Mouse (Mus musculus) olfactory bulb, adult 2 months (tissue): ENCODE results near the gene Clmp. TPM values are rescaled to one million over a fixed set of nuclear protein-coding genes. Genes with fewer than 3 reads are reported as not detected.

ENCODE experiments used
- H3K27ac ChIP-seq: fragments of 200-500 bp; 2 replicates; pipeline ENCODE4 v1.5.1; 2012; ENCODE audit warnings: low read depth, low read length; ENCODE audit not compliant: insufficient read depth
- H3K4me1 ChIP-seq: fragments of 200-500 bp; 2 replicates; pipeline ENCODE4 v1.6.1; 2012; ENCODE audit warnings: low read length; ENCODE audit not compliant: control insufficient read depth, insufficient read depth
- H3K4me3 ChIP-seq: fragments of 200-500 bp; 2 replicates; pipeline ENCODE4 v1.5.1; 2012; ENCODE audit warnings: mild to moderate bottlenecking, low read depth, low read length, moderate library complexity; ENCODE audit not compliant: insufficient read depth
- CTCF ChIP-seq: fragments of 200-500 bp; IDR thresholded peaks from 2 replicates; pipeline ENCODE4 v1.5.1; 2012; ENCODE audit warnings: low read depth, mild to moderate bottlenecking, low read length, moderate library complexity; ENCODE audit not compliant: insufficient read depth
- POLR2A ChIP-seq: fragments of 200-500 bp; IDR thresholded peaks from 2 replicates; pipeline ENCODE4 v1.6.1; 2012; ENCODE audit warnings: mild to moderate bottlenecking, low read depth, low read length, moderate library complexity; ENCODE audit not compliant: insufficient read depth
- WGBS: fragments of 180-500 bp; shearing (Covaris S2); methylation state at CpG from one replicate; pipeline ENCODE4 v1.1.7; 2018; 5-methylcytosine and 5-hydroxymethylcytosine counted together
- polyA plus RNA-seq: library from polyadenylated mRNA; stranded (reverse); fragments of >200 nt; gene quantifications from 2 replicates; pipeline ENCODE4 v1.2.4, GENCODE M21; 2012; ENCODE audit warnings: low replicate concordance; ENCODE audit not compliant: missing spikeins, insufficient read depth, insufficient read length

Gene Clmp
- polyA plus RNA-seq, 1 experiment, result not detected

DNA sequence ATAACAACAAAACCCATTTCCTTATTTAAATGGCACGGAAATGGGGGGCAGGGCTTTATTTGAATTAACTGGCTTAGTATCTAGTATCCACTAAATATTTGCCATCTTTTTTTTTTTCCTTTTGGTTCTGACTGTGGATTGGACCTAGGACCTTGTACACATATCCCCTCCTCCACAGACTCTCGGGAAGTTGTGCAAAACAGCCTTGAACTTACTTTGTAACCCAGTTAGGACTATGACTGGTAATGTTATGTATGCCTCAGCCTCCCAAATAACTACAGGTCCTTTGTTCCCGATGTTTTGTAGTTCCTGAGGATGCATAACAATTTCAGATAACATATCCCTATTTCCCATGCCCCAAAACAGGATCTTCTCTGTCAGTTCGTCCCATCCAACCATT, 88.1 kb downstream of the Clmp start:
- TF ChIP-seq POLR2A, result no peak
- no peak for TF ChIP-seq CTCF
- Histone ChIP-seq H3K4me3 (no peak overlapping the region), H3K4me1 (no peaks in the 10 kb centered on the region), H3K27ac (no peak overlapping the region)
- WGBS, result 84% methylated on average over 4 of the region's 4 CpGs

DNA sequence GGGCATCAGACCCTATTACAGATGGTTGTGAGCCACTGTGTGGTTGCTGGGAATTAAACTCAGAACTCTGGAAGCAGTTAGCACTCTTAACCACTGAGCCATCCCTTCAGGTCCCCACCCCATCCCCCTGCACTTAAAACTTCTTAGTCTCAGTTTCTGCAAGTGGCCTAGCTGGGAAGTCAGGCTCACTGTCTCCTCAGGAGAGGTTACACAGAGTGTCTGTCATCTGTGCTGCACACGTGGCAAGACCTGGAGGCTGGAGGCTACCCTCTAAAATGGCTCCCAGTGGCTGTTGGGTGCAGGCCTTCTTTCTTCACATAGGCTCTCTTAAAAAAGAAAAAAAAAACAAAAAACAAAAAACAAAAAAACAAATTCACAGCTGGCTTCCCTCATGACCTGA, 90.3 kb downstream of the Clmp start:
- no peak for TF ChIP-seq CTCF
- TF ChIP-seq POLR2A, result no peak
- Histone ChIP-seq H3K4me1 (peaks cover 3% of the 10 kb centered on the region), H3K4me3 (no peak overlapping the region), H3K27ac (no peak overlapping the region)
- 89% methylated on average over 1 of the region's 1 CpGs for WGBS

- TF ChIP-seq POLR2A (no peak), CTCF (no peak)
- Histone ChIP-seq H3K4me1 (peaks cover 5% of the 10 kb centered on the region), H3K4me3 (no peak overlapping the region), H3K27ac (no peak overlapping the region)
- 77% methylated on average over 11 of the region's 11 CpGs for WGBS
Observed at GRCm38 (mm10) chr9:40776459-40777248, 90.9 kb downstream of the Clmp start.

DNA sequence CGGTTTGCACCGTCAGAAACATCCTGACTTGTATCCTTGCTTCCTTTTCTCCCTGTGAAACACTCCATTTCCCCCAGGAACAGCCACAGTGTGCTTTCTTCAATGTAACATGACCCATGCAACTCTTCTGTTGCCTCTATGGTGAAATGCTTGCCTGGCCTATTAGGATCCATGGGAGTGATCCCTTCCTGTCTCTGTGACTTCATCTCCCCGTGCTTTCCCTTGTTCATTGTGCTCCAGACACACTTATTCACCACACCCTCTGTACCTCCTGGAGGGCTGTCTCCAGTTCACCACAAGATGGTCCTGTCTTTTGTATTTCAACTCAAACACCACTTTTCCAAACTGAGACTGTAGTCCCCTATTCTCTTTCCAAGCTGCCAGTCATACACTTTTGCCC, 94.3 kb downstream of the Clmp start:
- no peak overlapping the region for H3K4me3 ChIP-seq
- peaks cover 17% of the 10 kb centered on the region for H3K4me1 ChIP-seq
- no peak for TF ChIP-seq POLR2A
- no peak for TF ChIP-seq CTCF
- no peak overlapping the region for H3K27ac ChIP-seq
- 77% methylated on average over 3 of the region's 3 CpGs for WGBS

- H3K4me1 ChIP-seq, result peaks cover 17% of the 10 kb centered on the region
- TF ChIP-seq CTCF (no peak), POLR2A (no peak)
- WGBS, result 43% methylated on average over 11 of the region's 11 CpGs
- H3K4me3 ChIP-seq, result no peak overlapping the region
- H3K27ac ChIP-seq, result peak overlapping the region; percentile 72
Observed at GRCm38 (mm10) chr9:40780892-40781725, 95.3 kb downstream of the Clmp start.

- peaks cover 17% of the 10 kb centered on the region for H3K4me1 ChIP-seq
- 24% methylated on average over 26 of the region's 26 CpGs for WGBS
- TF ChIP-seq CTCF (no peak), POLR2A (no peak)
- peak overlapping the region; percentile 16; the same call in 1 of the 2 replicates for H3K4me3 ChIP-seq
- H3K27ac ChIP-seq, result peak overlapping the region; percentile 64
Observed at GRCm38 (mm10) chr9:40781726-40782581, 96.2 kb downstream of the Clmp start.

GRCm38 (mm10) chr9:40783641-40784373, 98.0 kb downstream of the Clmp start:
- Histone ChIP-seq H3K27ac (peak overlapping the region; percentile 74), H3K4me1 (peaks cover 17% of the 10 kb centered on the region), H3K4me3 (no peak overlapping the region)
- TF ChIP-seq CTCF, result no peak
- no peak for TF ChIP-seq POLR2A
- 28% methylated on average over 13 of the region's 13 CpGs for WGBS

- 12% methylated on average over 9 of the region's 9 CpGs for WGBS
- H3K4me1 ChIP-seq, result peaks cover 17% of the 10 kb centered on the region
- no peak overlapping the region for H3K4me3 ChIP-seq
- peak overlapping the region; percentile 74 for H3K27ac ChIP-seq
- TF ChIP-seq CTCF (no peak), POLR2A (no peak)
Observed at GRCm38 (mm10) chr9:40784374-40784967, 98.7 kb downstream of the Clmp start.
